Mouse (Mus musculus) heart, postnatal 0 days (tissue): ENCODE data around the gene Ndufa11.

Experiments used
- CTCF ChIP-seq: IDR thresholded peaks from 2 replicates; pipeline ENCODE4 v1.5.1; 2016; ENCODE audit warnings: antibody characterized with exemption, control low read depth, low read depth
- EP300 ChIP-seq: IDR thresholded peaks from 2 replicates; pipeline ENCODE4 v1.6.1; 2016; ENCODE audit warnings: antibody characterized with exemption, low read depth

DNA sequence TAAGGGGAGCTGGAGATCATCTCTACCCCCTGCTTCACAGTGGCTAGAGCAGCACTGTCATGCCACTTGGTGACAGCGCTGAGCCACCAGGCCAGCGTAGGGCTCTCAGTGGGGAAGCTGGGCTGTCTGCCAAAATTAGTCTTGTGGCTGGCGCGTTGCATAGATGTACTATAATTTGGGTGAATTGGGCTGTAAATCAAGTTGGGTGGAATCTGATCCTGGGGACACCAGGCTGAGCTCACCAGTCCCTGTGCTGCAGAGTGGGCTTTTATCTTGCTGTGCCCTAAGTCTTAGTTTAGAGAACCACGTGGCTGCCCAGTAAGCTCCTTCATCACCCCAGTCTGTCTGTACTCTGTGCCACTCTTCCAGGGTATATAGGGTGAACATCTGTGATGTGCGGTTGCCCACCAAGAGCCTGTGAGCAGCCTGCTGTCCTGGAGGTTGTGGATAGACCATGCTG, 23.7 kb upstream of the Ndufa11 start:
- TF ChIP-seq CTCF (peak; percentile 42), EP300 (no peak)
